Mouse (Mus musculus) cerebellum, adult 11 months (tissue): ENCODE data around the gene Hspb6.

Experiments used
- DNase-seq: peaks from one replicate; pipeline ENCODE4 v3.0.0; 2022

Hspb6 gene

GRCm38 (mm10) chr7:30553810-30554584, 2.0 kb downstream of the Hspb6 start:
- DNase-seq = no peak

GRCm38 (mm10) chr7:30556894-30557536, 5.0 kb downstream of the Hspb6 start:
- DNase-seq = no peak

- DNase-seq = no peak
Observed at GRCm38 (mm10) chr7:30557901-30558514, 6.0 kb downstream of the Hspb6 start.

GRCm38 (mm10) chr7:30558656-30559442, 6.9 kb downstream of the Hspb6 start:
- DNase-seq = no peak

GRCm38 (mm10) chr7:30559443-30559954, 7.5 kb downstream of the Hspb6 start, which contains the start of gene Lin37:
Gene Lin37 (minus strand): TSS chr7:30559838.
- peak; percentile 99 for DNase-seq

- no peak for DNase-seq
Observed at GRCm38 (mm10) chr7:30560296-30560695, 8.3 kb downstream of the Hspb6 start.

GRCm38 (mm10) chr7:30562526-30563116, 10.6 kb downstream of the Hspb6 start:
- peak; percentile 58 for DNase-seq

- peak; percentile 94 for DNase-seq
Observed at GRCm38 (mm10) chr7:30563117-30563905, 11.3 kb downstream of the Hspb6 start, which contains the start of the genes U2af1l4, Gm49396 and Psenen. Gene U2af1l4 (plus strand): TSS chr7:30563301. Gene Gm49396 (plus strand): TSS chr7:30563344. Gene Psenen (minus strand): TSS chr7:30563627.

GRCm38 (mm10) chr7:30563906-30564280, 11.9 kb downstream of the Hspb6 start:
- DNase-seq = no peak

GRCm38 (mm10) chr7:30564970-30565571, 13.1 kb downstream of the Hspb6 start, which contains the start of gene Igflr1:
Gene Igflr1 (plus strand): TSS chr7:30565427.
- DNase-seq = no peak

- DNase-seq = no peak
Observed at GRCm38 (mm10) chr7:30566033-30566432, 14.1 kb downstream of the Hspb6 start.

GRCm38 (mm10) chr7:30567555-30567954, 15.6 kb downstream of the Hspb6 start:
- no peak for DNase-seq

- DNase-seq = no peak
Observed at GRCm38 (mm10) chr7:30572389-30572788, 20.4 kb downstream of the Hspb6 start.

GRCm38 (mm10) chr7:30572969-30573368, 21.0 kb downstream of the Hspb6 start:
- peak; percentile 73 for DNase-seq

GRCm38 (mm10) chr7:30579950-30580349, 28.0 kb downstream of the Hspb6 start:
- DNase-seq = no peak

GRCm38 (mm10) chr7:30581547-30581946, 29.6 kb downstream of the Hspb6 start:
- DNase-seq = peak; percentile 16

GRCm38 (mm10) chr7:30584339-30584738, 32.4 kb downstream of the Hspb6 start:
- DNase-seq = peak; percentile 11

- peak; percentile 18 for DNase-seq
Observed at GRCm38 (mm10) chr7:30585170-30585569, 33.2 kb downstream of the Hspb6 start.

GRCm38 (mm10) chr7:30586455-30587020, 34.6 kb downstream of the Hspb6 start:
- DNase-seq = peak; percentile 42
